In the genomic region with DNA sequence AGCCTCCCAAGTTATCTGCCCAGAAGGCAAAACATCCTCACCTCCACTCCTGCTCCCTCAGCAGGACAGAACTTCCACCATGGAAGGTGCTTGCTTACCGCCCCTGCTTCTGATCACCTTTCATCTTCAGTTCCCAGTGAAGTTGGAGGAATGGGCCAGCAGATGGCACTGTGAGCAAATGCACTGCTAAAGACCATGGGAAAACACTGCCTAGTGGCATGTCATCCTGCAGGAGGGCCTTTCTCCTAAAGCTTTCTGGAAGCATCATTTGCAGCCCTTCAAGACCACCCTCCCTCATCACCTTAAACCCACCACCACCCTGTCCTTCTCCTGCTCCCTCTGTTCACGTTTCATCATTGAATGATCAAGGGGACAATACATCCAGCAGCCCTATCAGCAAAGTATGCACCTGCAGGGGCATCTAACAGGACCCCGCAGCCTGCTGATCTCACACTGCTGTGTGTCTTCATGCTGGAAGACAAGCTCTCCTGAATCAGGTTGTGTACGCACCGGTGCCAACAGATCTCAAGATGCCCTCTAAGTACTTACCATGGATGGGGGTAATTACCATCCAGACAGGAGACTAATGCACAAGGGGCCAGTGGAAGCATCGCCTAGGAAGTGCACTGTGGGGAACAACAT, we compare ENCODE assay signal across 7 mouse cellular contexts. TPM values are rescaled to one million over a fixed set of nuclear protein-coding genes. Genes with fewer than 3 reads are reported as not detected.
DNase-seq lines count a peak whose midpoint lies in the region; ATAC-seq and TF ChIP-seq lines count a peak whose summit lies in the region.
"Not testable (repeated sequence)": the region's sequence is repeated elsewhere in the genome, so short reads cannot be mapped to it uniquely, and the experiment has no call there.

No protein-coding gene starts in this region.

- 65% methylated on average over 6 of the region's 6 CpGs for WGBS in forebrain, postnatal 0 days
- 67% methylated on average over 6 of the region's 6 CpGs for WGBS in hindbrain, embryonic 13.5 days
- 64% methylated on average over 6 of the region's 6 CpGs for WGBS in liver, postnatal 0 days (ENCODE audit: insufficient replicate concordance)
- 67% methylated on average over 4 of the region's 6 CpGs for WGBS in midbrain, embryonic 12.5 days
- 69% methylated on average over 5 of the region's 6 CpGs for WGBS in neural tube, embryonic 11.5 days

- TF ChIP-seq CTCF in forebrain, postnatal 0 days (IDR thresholded peaks at IDR 0.05; ENCODE audit: low read depth): peak; percentile 40; the same call in 1 of the 2 replicates
- peak; percentile 35 for TF ChIP-seq CTCF in liver, postnatal 0 days (IDR thresholded peaks at IDR 0.05; ENCODE audit: low read depth)

- H3K4me2 ChIP-seq in forebrain, postnatal 0 days (ENCODE audit: low read depth); hindbrain, embryonic 13.5 days; liver, postnatal 0 days (ENCODE audit: low read depth, low read length); midbrain, embryonic 12.5 days (replicated peaks); neural tube, embryonic 11.5 days (ENCODE audit: low read depth): not testable (repeated sequence)

- H3K36me3 ChIP-seq in forebrain, postnatal 0 days (ENCODE audit: insufficient read depth); hindbrain, embryonic 13.5 days; liver, postnatal 0 days (replicated peaks; ENCODE audit: insufficient read depth, low read length); midbrain, embryonic 12.5 days; neural tube, embryonic 11.5 days (ENCODE audit: control insufficient read depth, insufficient read depth, low read length): not testable (repeated sequence)

- not testable (repeated sequence) for TF ChIP-seq EP300 in liver, postnatal 0 days (IDR thresholded peaks at IDR 0.05; ENCODE audit: low read depth)

- DNase-seq in cerebellum, adult 8-10 months: peak; percentile 6
- not testable (repeated sequence) for DNase-seq in forebrain, postnatal 0 days; liver, postnatal 0 days; neural tube, embryonic 11.5 days (ENCODE audit: low spot score)
- peak; percentile 8 for DNase-seq in kidney, adult 18-20 months

- H3K4me1 ChIP-seq in forebrain, postnatal 0 days (ENCODE audit: insufficient read depth); hindbrain, embryonic 13.5 days (replicated peaks); liver, postnatal 0 days (ENCODE audit: insufficient read depth); midbrain, embryonic 12.5 days; neural tube, embryonic 11.5 days (ENCODE audit: control insufficient read depth, insufficient read depth, low read length): not testable (repeated sequence)

- H3K4me3 ChIP-seq in forebrain, postnatal 0 days (ENCODE audit: low read depth, low read length); hindbrain, embryonic 13.5 days; liver, postnatal 0 days (ENCODE audit: low read depth, low read length); midbrain, embryonic 12.5 days; neural tube, embryonic 11.5 days (ENCODE audit: low read depth, low read length): not testable (repeated sequence)

- not testable (repeated sequence) for H3K27ac ChIP-seq in forebrain, postnatal 0 days (ENCODE audit: low read depth, low read length); hindbrain, embryonic 13.5 days; liver, postnatal 0 days (ENCODE audit: low read depth); midbrain, embryonic 12.5 days (replicated peaks); neural tube, embryonic 11.5 days (ENCODE audit: low read depth, low read length)

- not testable (repeated sequence) for H3K27me3 ChIP-seq in forebrain, postnatal 0 days (ENCODE audit: insufficient read depth, low read length); hindbrain, embryonic 13.5 days; liver, postnatal 0 days (ENCODE audit: insufficient read depth, low read length); midbrain, embryonic 12.5 days; neural tube, embryonic 11.5 days (ENCODE audit: control insufficient read depth, insufficient read depth, low read length)

- not testable (repeated sequence) for H3K9ac ChIP-seq in forebrain, postnatal 0 days; hindbrain, embryonic 13.5 days; liver, postnatal 0 days (replicated peaks); midbrain, embryonic 12.5 days (replicated peaks); neural tube, embryonic 11.5 days (ENCODE audit: low read length)

- not testable (repeated sequence) for H3K9me3 ChIP-seq in forebrain, postnatal 0 days (ENCODE audit: low read length); hindbrain, embryonic 13.5 days; liver, postnatal 0 days (ENCODE audit: low read length); midbrain, embryonic 12.5 days; neural tube, embryonic 11.5 days (ENCODE audit: control insufficient read depth, low read length)

- ATAC-seq in forebrain, postnatal 0 days: peak; percentile 90
- peak; percentile 76 for ATAC-seq in hindbrain, embryonic 13.5 days (ENCODE audit: low FRiP score)
- not testable (repeated sequence) for ATAC-seq in liver, postnatal 0 days
- ATAC-seq in midbrain, embryonic 12.5 days (ENCODE audit: low FRiP score, low read depth): peak; percentile 54; the same call in 1 of the 2 replicates
- ATAC-seq in neural tube, embryonic 11.5 days (ENCODE audit: insufficient read depth, low FRiP score, low TSS enrichment): peak; percentile 35; the same call in 1 of the 2 replicates

RNA-seq across cellular contexts. Expression of a gene that starts 9.7 kb away (rescaled TPM):
- total RNA-seq in forebrain, postnatal 0 days (2014; rRNA removed): 106 and 142 TPM in 2 replicates
- polyA plus RNA-seq in forebrain, postnatal 0 days (2015; fragmentation: Nextera tagmentation; extraction: Ambion mirVana): 17.3 and 21.7 TPM in 2 replicates
- polyA plus RNA-seq in hindbrain, embryonic 13.5 days (2015; fragmentation: Nextera tagmentation; extraction: Ambion mirVana): 13.3 and 14.1 TPM in 2 replicates
- 0.65 and 0.81 TPM in 2 replicates for polyA plus RNA-seq in liver, postnatal 0 days (2015; fragmentation: Nextera tagmentation; extraction: Ambion mirVana)
- 4.8 and 5.8 TPM in 2 replicates for polyA plus RNA-seq in midbrain, embryonic 12.5 days (2016; fragmentation: Nextera tagmentation; extraction: Ambion mirVana)
- 4.5 and 4.7 TPM in 2 replicates for polyA plus RNA-seq in neural tube, embryonic 11.5 days (2014; fragmentation: Nextera tagmentation; extraction: Ambion mirVana)

RNA-seq across cellular contexts. Expression of a gene that starts 11.1 kb away (rescaled TPM):
- 28.5 and 33.1 TPM in 2 replicates for total RNA-seq in forebrain, postnatal 0 days (2014; rRNA removed)
- polyA plus RNA-seq in forebrain, postnatal 0 days (2015; fragmentation: Nextera tagmentation; extraction: Ambion mirVana): 47.2 and 48.8 TPM in 2 replicates
- polyA plus RNA-seq in hindbrain, embryonic 13.5 days (2015; fragmentation: Nextera tagmentation; extraction: Ambion mirVana): 32.9 and 34.8 TPM in 2 replicates
- 10.0 and 10.4 TPM in 2 replicates for polyA plus RNA-seq in liver, postnatal 0 days (2015; fragmentation: Nextera tagmentation; extraction: Ambion mirVana)
- 28.0 and 29.1 TPM in 2 replicates for polyA plus RNA-seq in midbrain, embryonic 12.5 days (2016; fragmentation: Nextera tagmentation; extraction: Ambion mirVana)
- polyA plus RNA-seq in neural tube, embryonic 11.5 days (2014; fragmentation: Nextera tagmentation; extraction: Ambion mirVana): 26.1 and 30.0 TPM in 2 replicates
